Mouse (Mus musculus) gastrocnemius, adult 8-10 months (tissue): Measurements from ENCODE around the gene Tfeb. TPM values are rescaled to one million over a fixed set of nuclear protein-coding genes. Genes with fewer than 3 reads are reported as not detected.
A peak's percentile ranks its signal among the peaks of the same experiment; 100 is the strongest.

ENCODE experiments used
- DNase-seq, 2 experiments: peaks; one replicate each; pipeline ENCODE4 v3.0.0; 2022; ENCODE audit warnings: low spot score in 2 of 2
- total RNA-seq, 4 experiments: library from RNA; stranded (reverse); gene quantifications; 2 replicates each; pipeline ENCODE4 v1.2.4; 2022

Gene Tfeb
- total RNA-seq, 4 experiments from 2014 or later, result 102 to 107 (median 103) TPM

DNA sequence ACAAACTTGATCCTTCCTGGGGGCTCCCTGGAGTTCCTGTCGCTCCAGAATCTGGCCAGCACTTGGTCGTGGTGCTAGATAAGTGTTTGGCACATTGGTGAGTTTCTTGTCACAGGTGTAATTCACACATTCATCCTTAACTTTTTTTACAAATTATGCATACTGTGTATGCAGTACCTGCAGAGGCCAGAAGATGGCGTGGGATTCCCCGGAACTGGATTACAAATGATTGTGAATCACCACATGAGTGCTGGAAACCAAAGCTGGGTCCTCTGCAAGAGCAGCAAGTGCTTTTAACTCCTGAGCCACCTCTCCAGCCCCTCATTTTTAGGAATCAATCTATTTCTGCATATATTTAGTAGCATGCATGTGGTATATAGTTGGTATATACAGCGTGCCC, 15.0 kb downstream of the Tfeb start:
- no peak for DNase-seq

DNA sequence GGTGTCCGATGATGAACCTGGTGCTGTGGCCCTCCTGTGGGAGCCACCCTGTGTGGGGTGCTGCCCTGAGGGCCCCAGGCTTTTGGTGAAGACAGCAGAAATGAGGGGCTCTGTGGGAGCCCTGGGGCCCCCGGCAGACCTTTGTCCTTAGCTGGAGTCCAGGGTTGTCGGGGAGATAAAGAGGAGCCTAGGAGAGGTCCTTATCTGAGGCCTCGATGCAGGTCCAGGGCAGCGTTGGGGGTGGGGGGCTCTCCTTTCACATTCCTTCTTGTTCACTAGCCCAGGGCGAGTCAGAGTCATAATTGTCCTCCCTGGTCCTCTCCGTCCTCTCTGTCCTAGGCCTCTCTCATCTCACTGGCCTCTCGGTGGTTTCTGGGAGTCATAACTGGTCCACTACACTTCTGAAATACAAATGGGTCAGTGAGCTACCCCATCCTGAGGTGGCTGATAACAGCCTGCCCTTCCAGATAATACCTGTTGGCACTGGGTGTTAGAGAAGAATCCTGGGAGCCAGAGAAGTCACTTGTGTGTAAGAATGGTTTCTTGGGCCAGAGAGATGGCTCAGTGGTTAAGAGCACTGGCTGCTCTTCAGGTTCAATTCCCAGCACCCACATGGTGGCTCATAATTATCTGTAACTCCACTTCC, 16.4 kb downstream of the Tfeb start:
- no peak for DNase-seq

DNA sequence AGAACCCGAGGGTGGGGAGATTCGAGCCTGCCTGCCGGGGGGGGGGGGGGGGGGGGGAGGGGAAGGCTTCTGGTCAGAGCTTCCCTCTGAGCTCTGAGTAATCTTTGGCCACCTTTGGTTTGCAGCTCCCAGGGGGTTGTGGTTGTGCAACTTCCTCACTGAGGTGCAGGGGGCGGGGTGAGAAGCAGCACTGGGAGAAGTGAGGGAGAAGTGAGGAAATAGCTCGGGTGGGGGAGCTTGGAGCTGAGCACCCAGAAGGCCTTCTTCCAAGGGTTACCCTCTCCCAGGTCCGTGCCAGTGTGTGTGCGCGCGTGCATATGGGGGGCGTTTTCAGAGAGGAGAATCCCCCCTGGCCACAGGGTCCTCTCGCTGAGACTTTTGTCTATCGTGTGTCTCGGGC, 17.4 kb downstream of the Tfeb start:
- DNase-seq, result peak; percentile 75 to 77

DNA sequence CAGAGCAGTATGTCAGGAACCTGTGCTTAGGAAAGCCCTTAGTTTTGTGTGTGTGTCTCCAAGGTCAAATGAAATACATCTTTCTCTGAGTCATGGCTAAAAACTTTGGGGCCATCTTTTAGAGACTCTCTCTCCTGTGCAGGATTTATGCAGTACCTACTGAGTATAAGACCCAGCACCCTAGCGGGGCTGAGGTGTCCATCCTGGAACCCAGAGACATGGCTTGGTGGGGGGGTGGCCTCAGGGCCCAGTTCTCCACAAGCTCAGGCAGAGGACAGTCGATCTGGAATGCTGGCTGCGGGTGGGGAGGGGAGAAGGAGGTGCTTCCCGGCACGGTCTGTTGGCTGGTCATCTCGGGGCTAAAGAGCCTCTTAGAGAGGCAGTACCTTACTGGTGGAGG, 19.5 kb downstream of the Tfeb start:
- DNase-seq, result no peak

DNA sequence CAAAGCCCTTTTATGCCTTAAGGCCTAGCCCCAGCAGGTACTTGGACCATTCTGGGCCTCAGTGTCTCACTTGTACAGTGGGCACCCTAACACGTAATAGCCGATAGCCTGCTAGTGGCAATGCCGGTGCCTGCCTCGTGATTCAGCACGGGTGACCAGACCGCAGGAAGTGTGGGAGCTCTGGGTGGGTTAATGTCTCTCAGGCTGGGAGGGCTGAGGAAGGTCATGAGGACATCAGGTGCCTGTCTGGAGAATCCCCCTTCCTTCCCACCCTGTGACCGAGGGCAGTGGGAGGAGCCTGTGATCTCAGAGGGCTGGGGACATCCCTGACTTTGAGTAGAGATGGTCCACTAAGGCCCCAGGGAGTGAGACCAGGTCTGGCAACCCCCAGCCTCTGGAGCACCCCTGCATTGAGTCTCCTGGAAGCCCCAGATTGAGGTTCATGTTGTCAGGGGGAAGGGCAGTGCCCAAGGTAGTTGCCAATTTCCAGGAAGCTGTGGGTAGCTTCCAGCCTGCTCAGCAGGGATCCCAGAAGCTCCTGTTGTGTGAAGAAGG, 20.3 kb downstream of the Tfeb start:
- DNase-seq, result no peak

DNA sequence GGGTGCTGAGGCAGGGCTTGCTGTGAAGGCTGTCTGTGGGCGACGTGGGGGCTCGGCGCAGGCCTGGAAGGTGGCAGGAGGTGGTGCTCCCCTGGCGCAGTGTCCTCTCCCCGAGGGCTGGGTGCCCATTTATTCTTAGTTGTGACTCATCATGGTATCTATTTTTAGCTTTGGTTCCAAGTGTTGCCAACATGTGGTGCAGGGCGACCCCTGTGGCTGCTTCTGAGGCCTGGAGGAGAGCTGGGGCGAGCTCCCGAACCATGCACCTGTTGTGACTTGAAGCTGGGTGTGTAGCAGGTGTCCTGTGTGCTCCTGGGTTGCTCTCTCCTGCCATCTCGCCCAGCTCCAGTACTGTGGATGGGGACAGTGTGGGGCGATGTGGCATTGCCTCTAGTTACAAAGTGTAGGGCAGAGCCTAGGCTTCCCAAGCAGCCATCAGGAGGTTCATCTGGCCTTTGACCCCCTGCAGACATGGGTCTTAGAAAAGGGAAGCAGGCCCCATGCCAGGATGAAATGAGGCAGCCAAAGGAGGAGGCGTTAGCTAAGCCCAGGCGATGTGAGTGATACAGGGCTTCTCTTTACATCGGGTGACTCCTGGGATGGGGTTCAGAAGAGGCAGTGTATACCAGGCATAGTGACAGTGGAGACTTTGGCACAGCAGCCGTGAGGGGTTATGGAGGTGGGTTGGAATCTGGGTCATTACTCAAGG, 23.0 kb downstream of the Tfeb start:
- DNase-seq, result peak; percentile 87 to 88

DNA sequence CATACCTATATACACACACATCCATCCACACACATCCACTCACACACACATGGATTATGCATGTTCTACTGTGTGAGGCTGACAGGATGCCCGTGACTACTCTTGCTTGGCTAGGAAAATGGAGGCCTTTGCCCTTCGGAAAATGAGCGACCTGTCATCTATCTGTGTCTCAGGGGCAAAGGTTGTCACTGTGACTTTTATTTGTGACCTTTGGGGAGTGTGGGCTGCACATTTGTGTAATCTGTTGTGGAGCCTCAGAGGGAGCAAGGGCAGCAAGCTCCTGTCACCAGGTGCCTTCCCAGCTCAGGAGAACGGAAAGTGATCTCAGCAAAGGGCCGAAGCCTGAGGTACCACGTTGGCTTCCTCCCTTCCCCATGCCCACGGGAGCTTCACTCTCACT, 25.2 kb downstream of the Tfeb start:
- no peak for DNase-seq

DNA sequence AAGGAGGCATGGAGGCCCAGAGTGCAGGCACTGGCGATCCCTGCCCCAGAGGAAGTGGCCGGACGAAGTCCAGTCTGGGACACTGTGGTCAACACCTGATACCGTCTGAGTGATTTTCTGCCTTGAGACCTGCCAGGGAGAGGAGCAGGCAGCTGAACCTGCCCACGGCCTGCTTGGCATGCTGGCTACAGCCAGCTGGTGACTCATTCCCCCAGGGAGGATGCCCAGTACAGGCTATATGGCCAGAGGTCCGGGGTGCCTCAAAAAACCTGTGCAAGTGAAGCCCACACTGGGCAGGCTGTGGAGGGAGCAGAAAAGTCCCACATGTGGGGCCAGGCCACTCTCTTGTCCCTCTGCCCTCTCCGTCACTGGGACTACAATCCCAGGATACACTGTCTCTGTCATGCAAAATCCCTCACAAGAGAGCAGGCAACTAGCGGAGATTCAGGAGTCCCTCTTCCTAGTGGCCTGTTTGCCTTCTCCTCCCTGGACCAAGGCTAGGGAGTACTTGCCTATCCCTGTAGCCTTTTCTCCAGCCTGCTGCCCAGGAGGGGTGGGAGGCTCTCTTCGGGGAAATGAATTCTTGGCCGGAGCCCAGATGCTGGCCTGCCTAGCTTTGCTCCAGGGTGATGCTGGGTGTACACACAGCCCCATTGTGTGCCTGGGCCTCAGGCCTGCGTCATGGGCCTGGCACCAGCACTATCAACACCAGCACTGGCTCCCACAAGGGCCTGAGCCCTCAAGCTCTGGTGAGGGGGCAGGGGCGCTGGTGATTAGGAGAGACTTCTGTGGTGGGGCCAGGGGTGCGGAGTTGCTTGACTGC, 25.9 kb downstream of the Tfeb start:
- DNase-seq, result peak; percentile 75 to 84

- no peak for DNase-seq
Observed at GRCm38 (mm10) chr17:47765986-47766385, 29.2 kb downstream of the Tfeb start.

- DNase-seq, result no peak
Observed at GRCm38 (mm10) chr17:47766407-47767043, 29.7 kb downstream of the Tfeb start.

DNA sequence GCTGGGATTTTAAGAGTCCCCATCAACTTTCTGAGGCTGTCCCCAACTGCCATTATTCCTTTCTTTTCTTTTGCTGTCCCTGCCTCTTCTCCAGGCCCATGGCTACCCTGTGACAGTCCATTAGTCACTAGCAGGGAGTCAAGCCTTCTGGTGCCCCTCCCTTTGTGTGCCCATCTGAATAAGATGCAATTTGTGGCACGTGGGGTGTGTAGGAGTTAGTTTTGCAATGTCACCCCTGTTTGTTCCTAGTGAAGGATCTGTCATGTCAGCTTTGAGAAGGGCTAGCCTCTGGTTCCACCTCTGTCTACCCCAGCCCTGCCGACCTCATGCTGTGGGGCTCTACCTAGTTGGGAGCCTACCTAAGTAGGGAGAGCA, 30.2 kb downstream of the Tfeb start:
- DNase-seq, result no peak

- DNase-seq, result no peak
Observed at GRCm38 (mm10) chr17:47767456-47768141, 30.8 kb downstream of the Tfeb start.

DNA sequence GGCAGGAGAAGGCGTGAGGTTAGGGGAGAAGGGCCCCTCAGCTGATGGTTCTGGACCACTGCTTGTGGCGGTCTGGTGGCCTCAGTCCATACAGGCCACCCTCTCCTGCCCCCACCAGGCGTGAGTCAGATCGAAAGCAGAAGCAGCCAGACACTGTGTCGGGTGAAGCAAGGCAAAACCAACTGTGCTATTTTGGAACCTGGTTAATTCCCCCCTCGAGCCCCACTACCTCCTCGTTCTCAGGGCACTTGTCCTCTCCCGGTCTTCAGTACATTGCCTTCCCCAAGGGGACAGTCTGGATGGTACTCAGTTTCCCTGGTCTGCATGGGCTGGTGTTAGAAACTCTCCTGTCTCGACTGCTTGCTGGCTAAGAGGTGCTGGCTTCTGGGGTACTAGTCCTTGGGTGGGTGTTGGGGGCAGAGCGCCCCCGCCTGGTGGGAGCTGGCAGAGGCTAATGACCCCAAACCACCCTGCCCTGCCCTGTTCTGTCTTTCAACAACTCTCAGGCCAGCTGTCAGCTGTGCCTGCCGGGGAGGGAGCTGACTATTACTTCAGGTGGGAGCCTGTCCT, 32.0 kb downstream of the Tfeb start:
- DNase-seq, result peak; percentile 73 to 79

GRCm38 (mm10) chr17:47769389-47770299, 32.8 kb downstream of the Tfeb start:
- no peak for DNase-seq

- DNase-seq, result no peak
Observed at GRCm38 (mm10) chr17:47773604-47774003, 36.8 kb downstream of the Tfeb start.

- DNase-seq, result no peak
Observed at GRCm38 (mm10) chr17:47777141-47777540, 40.3 kb downstream of the Tfeb start.

GRCm38 (mm10) chr17:47780470-47780869, 43.6 kb downstream of the Tfeb start:
- DNase-seq, result no peak

GRCm38 (mm10) chr17:47782486-47782885, 45.7 kb downstream of the Tfeb start:
- DNase-seq, result no peak

GRCm38 (mm10) chr17:47783445-47784223, 46.8 kb downstream of the Tfeb start:
- no peak for DNase-seq
